In the genomic region with DNA sequence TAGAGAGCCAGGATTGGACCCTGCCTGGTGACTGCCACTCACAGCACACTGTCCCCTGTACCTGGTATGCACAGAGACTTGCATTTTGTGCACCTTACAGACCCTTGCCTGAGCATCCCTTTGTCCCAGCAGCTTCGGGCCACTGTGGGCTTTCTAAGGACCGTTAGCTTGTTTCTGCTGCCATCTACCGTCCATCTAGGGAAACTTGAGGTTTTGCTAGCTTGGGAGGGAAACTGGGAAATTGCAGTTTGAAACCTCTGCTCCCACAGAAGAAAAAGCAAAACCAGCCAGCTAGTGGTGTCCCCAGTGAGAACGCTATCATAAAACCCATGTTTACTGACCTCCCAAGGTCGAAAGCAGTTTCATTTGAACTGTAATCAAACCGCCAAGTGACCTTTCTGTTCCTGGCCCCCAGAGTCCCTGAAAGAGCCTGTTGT, we compare ENCODE assay signal across 9 mouse cellular contexts.
DNase-seq lines count a peak whose midpoint lies in the region; ATAC-seq and TF ChIP-seq lines count a peak whose summit lies in the region.
"Had no signal": no experiment of that assay in that cellular context is flagged by ENCODE, and none has a peak within 500 bp of the region (broad histone marks: within the 10 kb centered on the region; RNA-seq: fewer than 3 reads in every experiment).

No protein-coding gene starts in this region.

- no peak overlapping the region for H3K4me3 ChIP-seq in ES-E14 (ENCODE audit: insufficient read depth in 1 of 2, low read depth in 1 of 2, low read length in 2 of 2, poor library complexity in 1 of 2, severe bottlenecking in 1 of 2)
- no peak overlapping the region for H3K4me3 ChIP-seq in bone marrow, adult 2 months (replicated peaks; ENCODE audit: control insufficient read depth, low read depth, low read length)
- no peak overlapping the region for H3K4me3 ChIP-seq in embryonic facial prominence, embryonic 14.5 days (ENCODE audit: low read depth, low read length)
- no peak overlapping the region for H3K4me3 ChIP-seq in hindbrain, embryonic 10.5 days
- H3K4me3 ChIP-seq in lung, postnatal 0 days (ENCODE audit: low read depth, low read length) = no peak overlapping the region
- H3K4me3 ChIP-seq: heart, embryonic 13.5 days had no signal

- peak; percentile 58 for TF ChIP-seq CTCF in bone marrow, adult 2 months (IDR thresholded peaks at IDR 0.05; ENCODE audit: control insufficient read depth, insufficient read depth, low read length)
- TF ChIP-seq CTCF in lung, postnatal 0 days (IDR thresholded peaks at IDR 0.05) = peak; percentile 93

- TF ChIP-seq POLR2A in bone marrow, adult 2 months (IDR thresholded peaks at IDR 0.05; ENCODE audit: borderline replicate concordance, control insufficient read depth, low read depth, low read length) = no peak

- H3K9ac ChIP-seq in ES-E14 (ENCODE audit: insufficient read depth, low read depth, low read length, poor library complexity, severe bottlenecking) = no peak overlapping the region
- no peak overlapping the region for H3K9ac ChIP-seq in embryonic facial prominence, embryonic 14.5 days (ENCODE audit: low read depth, low read length)
- no peak overlapping the region for H3K9ac ChIP-seq in lung, postnatal 0 days (replicated peaks; ENCODE audit: low read depth)
- H3K9ac ChIP-seq: heart, embryonic 13.5 days had no signal

- 26% methylated on average over 6 of the region's 6 CpGs for WGBS in bone marrow, adult 2 months
- 10% methylated on average over 6 of the region's 6 CpGs for WGBS in embryonic facial prominence, embryonic 14.5 days
- 18% methylated on average over 6 of the region's 6 CpGs for WGBS in hindbrain, embryonic 10.5 days
- 11% methylated on average over 6 of the region's 6 CpGs for WGBS in lung, postnatal 0 days

- H3K9me3 ChIP-seq in ES-E14 (ENCODE audit: control insufficient read depth, insufficient read depth, low read depth, low read length) = no peaks in the 10 kb centered on the region
- H3K9me3 ChIP-seq in embryonic facial prominence, embryonic 14.5 days (ENCODE audit: control insufficient read depth, low read length) = no peaks in the 10 kb centered on the region
- H3K9me3 ChIP-seq in hindbrain, embryonic 10.5 days = no peaks in the 10 kb centered on the region
- H3K9me3 ChIP-seq in lung, postnatal 0 days (ENCODE audit: low read length) = no peaks in the 10 kb centered on the region
- H3K9me3 ChIP-seq: heart, embryonic 13.5 days had no signal

- H3K27ac ChIP-seq in ES-E14 (ENCODE audit: insufficient read depth, low read depth, low read length, poor library complexity, severe bottlenecking) = no peak overlapping the region
- no peak overlapping the region for H3K27ac ChIP-seq in bone marrow, adult 2 months (ENCODE audit: control insufficient read depth, insufficient read depth, low read depth, low read length, poor library complexity)
- H3K27ac ChIP-seq in embryonic facial prominence, embryonic 14.5 days (replicated peaks; ENCODE audit: low read depth, low read length) = no peak overlapping the region
- peak overlapping the region; percentile 86 for H3K27ac ChIP-seq in hindbrain, embryonic 10.5 days
- no peak overlapping the region for H3K27ac ChIP-seq in lung, postnatal 0 days (ENCODE audit: low read length)
- H3K27ac ChIP-seq: heart, embryonic 13.5 days had no signal

- H3K4me1 ChIP-seq in ES-E14 (ENCODE audit: control insufficient read depth in 2 of 2, insufficient read depth in 2 of 2, low read length in 2 of 2, poor library complexity in 1 of 2) = peaks cover 0 to 5% of the 10 kb centered on the region in 2 experiments; a peak in 1 of 4 replicates
- H3K4me1 ChIP-seq in bone marrow, adult 2 months (ENCODE audit: control insufficient read depth, insufficient read depth, low read length) = no peaks in the 10 kb centered on the region
- no peaks in the 10 kb centered on the region for H3K4me1 ChIP-seq in embryonic facial prominence, embryonic 14.5 days (ENCODE audit: control insufficient read depth, insufficient read depth, low read length)
- peaks cover 27% of the 10 kb centered on the region for H3K4me1 ChIP-seq in hindbrain, embryonic 10.5 days (replicated peaks)
- no peaks in the 10 kb centered on the region for H3K4me1 ChIP-seq in lung, postnatal 0 days (ENCODE audit: insufficient read depth, low read depth, low read length)

- H3K36me3 ChIP-seq in ES-E14 (ENCODE audit: control insufficient read depth, insufficient read depth, low read length, poor library complexity, severe bottlenecking) = no peaks in the 10 kb centered on the region; the same call in 1 of the 2 replicates
- H3K36me3 ChIP-seq in embryonic facial prominence, embryonic 14.5 days (ENCODE audit: control insufficient read depth, insufficient read depth, low read length) = peaks cover 7% of the 10 kb centered on the region; the same call in 1 of the 2 replicates
- H3K36me3 ChIP-seq in hindbrain, embryonic 10.5 days = peaks cover 10% of the 10 kb centered on the region; the same call in 1 of the 2 replicates
- H3K36me3 ChIP-seq in lung, postnatal 0 days (ENCODE audit: insufficient read depth, low read length) = no peaks in the 10 kb centered on the region; the same call in 1 of the 2 replicates

- no peak overlapping the region for H3K4me2 ChIP-seq in embryonic facial prominence, embryonic 14.5 days (ENCODE audit: low read depth, low read length)
- no peak overlapping the region for H3K4me2 ChIP-seq in lung, postnatal 0 days (replicated peaks; ENCODE audit: low read depth, low read length)
- H3K4me2 ChIP-seq: heart, embryonic 13.5 days had no signal

- peak; percentile 72; the same call in 1 of the 2 replicates for ATAC-seq in embryonic facial prominence, embryonic 14.5 days (ENCODE audit: low read depth)
- ATAC-seq in lung, postnatal 0 days = peak; percentile 25; the same call in 1 of the 2 replicates
- no peak for ATAC-seq in erythroid progenitor cell, adult 5-6 weeks (replicated peaks; ENCODE audit: low FRiP score, poor library complexity, severe bottlenecking)

- peak; percentile 60 for DNase-seq in ES-E14 (ENCODE audit: low read depth, low spot score)
- peak; percentile 88 for DNase-seq in embryonic facial prominence, embryonic 14.5 days (ENCODE audit: low spot score)
- DNase-seq in hindbrain, embryonic 10.5 days (ENCODE audit: low spot score) = peak; percentile 75
- DNase-seq in layer of hippocampus, adult 11-12 months (ENCODE audit: low spot score) = peak; percentile 69
- DNase-seq in lung, postnatal 0 days (ENCODE audit: low spot score) = peak; percentile 77
- DNase-seq in retina, postnatal 1 day = peak; percentile 89

- no peaks in the 10 kb centered on the region for H3K27me3 ChIP-seq in embryonic facial prominence, embryonic 14.5 days (replicated peaks; ENCODE audit: control insufficient read depth, insufficient read depth, low read length)
- no peaks in the 10 kb centered on the region for H3K27me3 ChIP-seq in hindbrain, embryonic 10.5 days (ENCODE audit: insufficient read depth, poor library complexity, severe bottlenecking)
- H3K27me3 ChIP-seq in lung, postnatal 0 days (replicated peaks; ENCODE audit: insufficient read depth, low read length) = no peaks in the 10 kb centered on the region
- H3K27me3 ChIP-seq: heart, embryonic 13.5 days had no signal

- in situ Hi-C loops in ES-E14 (cut with MboI; ENCODE audit: low sequenced_read_pairs in 2 of 2, unreplicated experiment in 2 of 2) = loop anchor here in 1 of 2 experiments (25.0 kb wide), 1 partner anchor 447 kb away; no protein-coding TSS in a partner anchor

- no peak for TF ChIP-seq EP300 in lung, postnatal 0 days (IDR thresholded peaks at IDR 0.05)

TF ChIP-seq in ES-E14, 5 proteins besides CTCF, POLR2A, EP300 and RAD21:
- TF ChIP-seq HCFC1 (IDR thresholded peaks at IDR 0.05; ENCODE audit: borderline replicate concordance, insufficient read depth, low read length) (no peak), ZC3H11A (IDR thresholded peaks at IDR 0.05; ENCODE audit: borderline replicate concordance, low read depth, low read length) (peak; percentile 77; the same call in 1 of the 2 replicates)
